Comparison of ENCODE assay signal across 19 mouse cellular contexts in the genomic region with DNA sequence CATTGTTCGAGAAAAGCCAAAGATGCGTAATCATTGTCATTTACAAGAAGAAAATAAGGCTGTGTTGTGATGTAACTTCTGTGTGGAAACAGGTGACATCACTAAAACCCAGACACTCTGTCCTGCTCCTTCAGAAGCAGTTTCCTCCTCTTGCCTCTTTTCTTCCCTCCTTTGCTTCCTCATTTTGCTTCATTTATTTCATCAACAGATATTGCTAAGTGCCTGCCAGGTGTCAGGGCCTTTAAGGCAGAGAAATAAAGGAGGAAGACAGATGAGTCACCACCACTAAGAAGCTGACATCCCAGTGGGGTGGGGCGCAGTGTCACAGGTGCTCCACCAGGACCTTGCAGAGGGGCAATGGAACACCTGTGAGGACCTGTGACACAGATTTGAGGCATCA.
A peak's percentile ranks its signal among the peaks of the same experiment; 100 is the strongest.
DNase-seq lines count a peak whose midpoint lies in the region; ATAC-seq and TF ChIP-seq lines count a peak whose summit lies in the region.
"Had no signal": no experiment of that assay in that cellular context is flagged by ENCODE, and none has a peak within 500 bp of the region (broad histone marks: within the 10 kb centered on the region; RNA-seq: fewer than 3 reads in every experiment).

No protein-coding gene starts in this region.

- peak; percentile 45; the same call in 1 of the 2 replicates for ATAC-seq in common myeloid progenitor, adult 5-6 weeks (replicated peaks; ENCODE audit: low read depth, poor library complexity, severe bottlenecking)
- ATAC-seq in intestine, postnatal 0 days = peak; percentile 41; the same call in 1 of the 2 replicates

- TF ChIP-seq CTCF in intestine, postnatal 0 days (IDR thresholded peaks at IDR 0.05; ENCODE audit: low read depth) = 0 out of 2 replicates have a peak, but pooled peaks have one; percentile 11

- no peak overlapping the region for H3K27ac ChIP-seq in intestine, postnatal 0 days (ENCODE audit: low read depth, low read length)
- H3K27ac ChIP-seq: embryonic facial prominence, embryonic 12.5 days; hindbrain, embryonic 15.5 days; macrophage had no signal

- H3K4me1 ChIP-seq in intestine, postnatal 0 days (replicated peaks; ENCODE audit: control insufficient read depth, insufficient read depth, low read length) = no peaks in the 10 kb centered on the region
- H3K4me1 ChIP-seq: embryonic facial prominence, embryonic 12.5 days; hindbrain, embryonic 15.5 days had no signal

- H3K9ac ChIP-seq in intestine, postnatal 0 days (ENCODE audit: low read depth, low read length) = no peak overlapping the region
- H3K9ac ChIP-seq: embryonic facial prominence, embryonic 12.5 days; hindbrain, embryonic 15.5 days had no signal

- no peak overlapping the region for H3K4me3 ChIP-seq in intestine, postnatal 0 days (ENCODE audit: low read depth, low read length)
- H3K4me3 ChIP-seq: embryonic facial prominence, embryonic 12.5 days; hindbrain, embryonic 15.5 days had no signal

- 84% methylated on average over 3 of the region's 3 CpGs for WGBS in intestine, postnatal 0 days

- H3K27me3 ChIP-seq in intestine, postnatal 0 days (replicated peaks; ENCODE audit: control insufficient read depth, insufficient read depth, low read length) = no peaks in the 10 kb centered on the region
- H3K27me3 ChIP-seq: embryonic facial prominence, embryonic 12.5 days; hindbrain, embryonic 15.5 days had no signal

- no peaks in the 10 kb centered on the region for H3K9me3 ChIP-seq in intestine, postnatal 0 days (ENCODE audit: control insufficient read depth)
- H3K9me3 ChIP-seq: embryonic facial prominence, embryonic 12.5 days; hindbrain, embryonic 15.5 days had no signal

- no peaks in the 10 kb centered on the region for H3K36me3 ChIP-seq in intestine, postnatal 0 days (ENCODE audit: control insufficient read depth, insufficient read depth)
- H3K36me3 ChIP-seq: embryonic facial prominence, embryonic 12.5 days; hindbrain, embryonic 15.5 days had no signal

- peak; percentile 38 for DNase-seq in thymus, postnatal 4 days
- DNase-seq in thymus, postnatal 25 days = no peak
- no peak for DNase-seq in urinary bladder, postnatal 25 days (ENCODE audit: low spot score)
- DNase-seq in heart, adult 8-10 months (ENCODE audit: low spot score) = no peak
- no peak for DNase-seq in ovary, adult 18-20 months (ENCODE audit: low spot score)
- DNase-seq: adrenal gland, adult 8-10 months; cerebellum, adult 11-12 months; gastrocnemius, postnatal 14 days; heart, postnatal 14 days; kidney, adult 8-10 months; kidney, postnatal 36 days; midbrain, embryonic 14.5 days; spleen, adult 18-20 months had no signal

- no peak overlapping the region for H3K4me2 ChIP-seq in intestine, postnatal 0 days (replicated peaks; ENCODE audit: low read depth)
- H3K4me2 ChIP-seq: embryonic facial prominence, embryonic 12.5 days; heart, embryonic 11.5 days; hindbrain, embryonic 15.5 days had no signal
